Mouse (Mus musculus): ENCODE measurements around the gene Olfr616.
"Not testable (repeated sequence)": the region's sequence is repeated elsewhere in the genome, so short reads cannot be mapped to it uniquely, and the experiment has no call there.

GRCm38 (mm10) chr7:103542617-103543016 is 26.3 kb downstream of the Olfr616 start, which contains the start of gene Olfr612:
- not testable (repeated sequence) for TF ChIP-seq POLR2A (IDR thresholded peaks at IDR 0.05; ENCODE audit: borderline replicate concordance, extremely low read depth, insufficient read depth, insufficient read length, poor library complexity, severe bottlenecking); CTCF (IDR thresholded peaks at IDR 0.05; ENCODE audit: borderline replicate concordance, extremely low read depth, insufficient read depth, insufficient read length)

Measured in brain, embryonic 14.5 days (tissue).